Mouse (Mus musculus) natural killer cell, adult 2 months (primary cell): ENCODE results near the gene Dhx37.
A peak's percentile ranks its signal among the peaks of the same experiment; 100 is the strongest.
"Not testable (repeated sequence)": the region's sequence is repeated elsewhere in the genome, so short reads cannot be mapped to it uniquely, and the experiment has no call there.

Experiments
- DNase-seq, 2 experiments: peaks; one replicate each; pipeline ENCODE4 v3.0.0; 2022; ENCODE audit warnings: low spot score in 2 of 2

The Dhx37 gene

DNA sequence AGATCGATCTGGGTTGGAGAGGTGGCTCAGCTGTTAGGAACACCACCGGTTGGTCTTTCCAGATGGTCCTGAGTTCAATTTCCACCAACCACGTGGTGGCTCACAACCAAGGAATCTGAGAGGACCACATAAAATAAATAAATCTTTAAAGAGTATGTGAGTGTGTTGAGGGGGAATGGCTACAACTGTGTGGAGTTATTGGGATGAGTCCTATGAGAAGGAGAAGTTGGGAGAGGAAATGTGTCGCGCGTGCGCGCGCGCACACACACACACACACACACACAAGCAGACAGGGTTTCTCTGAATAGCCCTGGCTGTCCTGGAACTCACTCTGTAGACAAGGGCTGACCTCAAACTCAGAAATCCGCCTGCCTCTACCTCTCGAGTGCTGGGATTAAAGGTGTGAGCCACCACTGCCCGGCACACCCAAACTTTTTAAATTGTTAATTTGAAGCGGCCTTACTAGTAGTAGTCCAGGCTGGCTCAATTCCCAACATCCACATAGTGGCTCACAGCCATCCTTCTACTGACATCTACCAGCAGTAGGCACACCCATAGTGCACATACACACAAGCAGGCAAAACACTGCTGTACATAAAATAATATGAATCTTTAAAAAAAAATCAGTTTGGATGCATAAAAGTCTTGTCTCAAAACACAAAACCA lies 25.9 kb downstream of the Dhx37 start:
- DNase-seq, result no peak

DNA sequence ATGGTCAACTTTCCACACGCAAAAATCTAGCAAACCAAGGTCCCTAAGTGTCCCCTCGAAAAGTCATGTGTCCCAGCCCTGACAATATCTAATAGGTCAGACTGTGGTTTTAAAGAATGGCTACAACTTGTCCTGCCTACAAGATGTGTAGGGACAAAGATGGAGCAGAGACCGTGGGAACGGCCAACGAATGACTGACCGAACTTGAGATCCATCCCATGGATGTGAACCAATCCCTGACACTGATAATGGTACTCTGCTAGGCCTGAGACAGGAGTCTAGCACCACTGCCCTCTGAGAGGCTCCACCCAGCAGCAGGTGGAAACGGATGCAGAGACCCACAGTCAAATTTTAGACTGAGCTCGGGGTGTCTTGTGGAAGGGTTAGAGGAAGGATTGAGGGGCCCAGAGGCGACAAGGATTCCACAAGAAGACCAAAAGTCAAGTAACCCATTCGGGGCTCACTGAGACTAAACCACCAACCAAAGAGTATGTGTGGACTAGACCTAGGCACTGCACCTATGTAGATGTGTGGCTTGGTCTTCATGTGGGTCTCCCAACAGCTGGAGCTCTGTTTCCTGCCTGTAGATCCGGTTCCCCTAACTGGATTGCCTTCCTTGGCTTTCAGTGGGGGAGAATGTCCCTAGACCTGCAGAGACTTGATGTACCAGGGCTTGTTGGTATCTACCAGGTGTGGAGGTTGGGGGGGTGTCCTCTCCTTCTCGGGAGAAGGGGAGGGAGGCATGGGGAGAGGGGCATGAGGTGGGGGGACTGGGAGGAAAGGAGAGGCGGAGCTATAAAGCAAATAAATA lies 26.7 kb downstream of the Dhx37 start:
- no peak for DNase-seq

DNA sequence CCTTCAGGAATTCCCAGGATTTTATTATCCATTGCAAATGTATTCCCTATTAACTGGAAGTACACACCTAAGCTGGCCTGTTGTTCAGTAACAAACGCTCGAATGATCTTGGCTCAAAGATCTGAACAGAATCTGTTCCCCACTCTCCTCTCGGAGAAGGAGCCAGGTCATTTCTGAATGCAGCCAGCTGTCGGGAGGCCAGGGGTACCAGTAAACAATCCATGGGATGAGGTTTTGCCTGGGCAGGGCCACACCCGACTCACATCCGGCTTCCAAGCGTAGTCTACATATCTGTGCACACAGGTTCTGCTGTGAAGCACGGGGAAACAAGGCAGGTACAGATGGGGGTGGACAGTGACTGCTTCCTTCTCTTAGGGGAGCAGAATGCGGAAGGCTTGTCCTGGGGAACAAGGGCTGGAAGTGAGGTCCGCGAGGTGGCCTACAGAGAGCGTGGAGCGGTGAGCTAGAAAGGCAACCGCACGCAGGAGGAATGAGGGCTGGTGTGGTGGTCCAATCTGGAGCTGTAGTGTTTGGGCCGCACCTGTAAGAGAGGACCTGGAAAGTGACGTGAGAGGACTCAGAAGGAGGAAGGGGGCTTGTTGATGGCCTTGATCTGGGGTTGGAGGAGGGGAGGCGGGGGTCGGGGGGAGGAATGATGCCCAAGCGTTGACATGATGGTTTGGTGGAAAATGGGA lies 27.5 kb downstream of the Dhx37 start:
- DNase-seq, result peak in 1 of 2 experiments; percentile 52

DNA sequence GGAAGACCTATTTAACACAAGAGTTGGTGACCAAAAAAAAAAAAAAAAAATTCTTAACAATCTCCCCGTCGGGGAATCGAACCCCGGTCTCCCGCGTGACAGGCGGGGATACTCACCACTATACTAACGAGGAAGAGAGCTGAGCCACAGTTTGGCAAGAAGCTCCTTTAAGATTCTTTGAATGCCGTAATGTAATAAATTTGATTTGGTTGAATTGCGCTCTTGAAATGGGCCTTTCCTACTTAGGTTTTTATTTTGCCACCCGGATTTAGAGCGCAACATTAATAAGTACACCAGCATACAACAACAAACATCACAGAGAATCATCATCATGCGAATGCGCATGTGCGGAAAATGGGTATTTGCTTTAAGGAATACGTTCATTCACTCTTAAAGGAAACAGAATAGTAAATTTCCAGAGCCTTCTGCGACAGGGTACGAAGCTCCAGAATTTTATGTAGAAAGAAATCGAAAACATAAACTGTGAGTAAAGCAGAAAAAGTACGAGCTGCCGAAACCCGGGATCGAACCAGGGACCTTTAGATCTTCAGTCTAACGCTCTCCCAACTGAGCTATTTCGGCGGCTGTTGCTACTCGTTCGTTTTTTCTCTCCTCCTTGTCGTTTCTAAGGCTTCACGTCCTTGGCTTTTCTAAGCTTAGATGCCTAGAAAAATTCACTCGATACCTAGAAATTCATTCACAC lies 28.2 kb downstream of the Dhx37 start:
- DNase-seq, result peak; percentile 90

DNA sequence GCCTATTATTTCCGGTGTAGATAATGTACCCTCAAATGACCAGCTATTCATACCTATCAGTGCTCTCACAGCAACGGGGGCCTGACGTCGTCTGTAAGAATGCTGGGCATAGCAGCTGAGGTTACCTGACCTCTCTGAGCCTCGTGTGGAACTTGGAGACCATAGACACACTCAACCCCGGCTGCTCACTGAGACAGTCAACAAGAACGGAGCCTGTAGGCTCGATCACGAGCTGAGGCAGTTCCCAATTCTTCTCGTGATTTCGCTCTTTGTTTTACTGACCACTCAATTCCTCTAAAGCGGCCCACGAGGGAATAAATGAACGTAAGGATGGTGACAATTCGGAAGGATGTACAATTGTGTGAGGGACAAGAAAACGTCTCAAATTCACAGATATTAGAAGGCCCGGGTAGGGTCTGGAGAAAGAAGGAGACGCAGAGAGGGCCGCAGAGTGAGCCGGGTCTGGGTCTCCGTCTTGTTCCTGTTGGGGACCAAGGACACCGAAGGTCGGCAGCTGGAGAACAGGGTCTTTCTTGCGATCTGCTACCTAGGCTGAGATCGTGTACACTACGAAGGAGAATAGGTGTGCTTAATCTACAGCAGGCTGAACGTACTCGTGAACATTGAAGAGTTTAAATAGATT lies 28.9 kb downstream of the Dhx37 start:
- no peak for DNase-seq

DNA sequence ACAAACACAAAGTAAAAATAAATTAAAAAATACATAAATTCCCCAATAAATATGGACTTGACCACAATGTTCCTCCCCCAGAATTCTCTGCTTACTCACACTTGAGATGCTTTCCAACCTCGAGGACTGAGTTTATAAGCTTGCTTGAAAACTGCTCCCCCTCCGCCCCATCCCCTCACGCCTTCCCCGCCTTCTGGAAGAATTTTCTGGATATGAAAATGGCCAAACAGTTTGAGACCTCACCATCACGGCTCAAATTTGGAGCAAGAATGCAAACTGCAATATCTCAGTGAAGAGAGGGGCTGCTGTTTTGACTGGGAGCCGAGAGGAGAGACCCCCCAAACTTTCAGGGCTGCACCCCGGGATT lies 29.4 kb downstream of the Dhx37 start:
- DNase-seq, result no peak

DNA sequence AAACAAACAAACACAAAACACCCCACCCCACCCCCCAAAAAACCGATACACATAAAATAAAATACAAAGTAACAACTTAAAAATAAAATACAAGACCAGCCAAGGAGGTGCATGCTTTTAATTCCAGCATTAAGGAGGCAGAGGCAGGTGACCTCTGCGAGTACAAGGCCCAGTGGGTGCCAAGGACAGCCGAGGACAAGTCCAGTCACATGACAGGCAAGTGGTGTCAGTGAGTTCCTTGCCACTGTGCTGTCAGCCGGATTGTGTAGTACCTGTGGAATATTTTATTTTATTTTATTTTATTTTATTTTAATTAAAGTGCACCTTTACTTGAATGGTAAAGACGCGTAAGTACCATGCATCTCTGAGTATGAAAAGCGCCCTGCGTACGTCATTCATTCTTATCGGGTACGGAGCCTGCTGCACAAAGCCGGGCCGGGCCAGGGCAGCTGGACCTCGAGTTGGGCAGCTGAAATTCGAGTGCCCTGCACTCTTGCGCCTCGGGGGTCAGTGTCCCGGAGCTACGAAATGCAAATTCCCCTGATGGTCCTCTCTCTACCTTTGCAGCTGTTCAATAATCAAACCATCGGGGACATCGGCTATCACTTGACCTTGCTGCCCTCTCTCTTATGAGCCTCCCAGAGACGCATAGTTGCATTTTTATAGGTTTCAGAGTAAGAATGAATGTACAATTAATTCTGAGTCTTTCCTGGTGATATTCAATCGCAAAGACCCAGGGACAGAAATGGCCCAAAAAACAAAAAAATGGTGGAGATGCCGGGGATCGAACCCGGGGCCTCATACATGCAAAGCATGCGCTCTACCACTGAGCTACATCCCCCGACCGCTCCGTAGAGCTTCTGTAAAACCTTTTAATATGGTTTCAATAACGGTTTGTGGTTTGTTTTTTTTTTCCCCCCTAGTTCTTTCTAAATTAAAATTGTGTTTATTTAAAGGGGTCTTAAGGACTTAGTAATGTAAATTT lies 30.1 kb downstream of the Dhx37 start:
- DNase-seq, result peak; percentile 61 to 72

DNA sequence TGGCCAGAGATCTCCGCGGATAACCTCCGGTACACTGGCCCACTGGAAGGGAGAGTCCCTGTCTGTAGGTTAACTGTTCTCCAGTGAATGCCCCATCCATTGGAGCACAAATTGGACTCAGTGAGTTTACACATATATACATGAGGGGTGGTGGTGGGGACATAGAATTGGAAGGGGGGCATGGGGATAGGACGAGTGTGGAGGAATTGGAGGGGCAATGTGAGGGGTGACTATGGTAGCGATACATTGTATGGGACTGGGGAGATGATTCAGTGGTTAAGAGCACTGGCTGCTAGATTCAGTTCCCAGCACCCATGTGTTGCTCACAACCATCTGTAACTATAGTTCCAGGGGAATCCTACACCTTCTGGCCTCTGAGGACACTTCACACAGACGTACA lies 30.9 kb downstream of the Dhx37 start:
- DNase-seq, result no peak

DNA sequence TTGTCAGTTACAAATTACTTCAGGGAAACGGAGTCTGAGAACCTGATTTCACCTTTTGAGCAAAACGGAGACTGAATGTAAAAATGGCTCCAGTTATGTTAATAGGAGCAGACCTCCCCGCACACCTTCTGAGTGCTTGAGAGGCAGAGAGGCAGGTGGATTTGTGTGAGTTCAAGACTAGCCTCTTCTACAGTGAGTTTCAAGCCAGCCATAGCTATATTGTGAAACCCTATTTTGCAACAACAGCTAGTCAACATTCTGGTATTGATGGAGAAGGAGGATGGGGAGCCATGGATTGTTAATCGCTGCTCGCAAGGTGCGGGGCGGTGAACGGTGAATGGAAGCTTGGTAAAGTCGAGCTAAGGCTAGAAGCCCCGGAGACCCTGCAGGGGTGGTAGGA lies 31.4 kb downstream of the Dhx37 start:
- DNase-seq, result no peak

DNA sequence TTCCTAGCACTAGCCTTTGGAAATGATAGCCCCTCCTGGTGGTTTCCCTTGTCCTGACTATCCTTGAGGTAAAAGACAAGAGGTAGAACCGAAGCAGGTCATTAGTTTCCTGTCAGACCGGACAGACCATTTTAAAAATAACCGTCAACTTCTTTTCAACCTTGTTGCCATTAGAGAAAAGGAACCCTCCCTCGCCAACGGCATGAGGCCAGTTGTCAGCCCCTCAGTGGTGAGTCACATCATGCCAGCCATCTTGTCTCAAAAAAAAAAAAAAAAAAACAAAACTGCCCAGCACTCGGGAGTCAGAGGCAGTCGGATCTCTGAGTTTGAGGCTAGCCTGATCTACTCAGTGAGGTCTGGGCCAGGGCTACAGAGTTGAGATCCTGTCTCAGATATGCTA lies 33.0 kb downstream of the Dhx37 start:
- DNase-seq, result no peak

DNA sequence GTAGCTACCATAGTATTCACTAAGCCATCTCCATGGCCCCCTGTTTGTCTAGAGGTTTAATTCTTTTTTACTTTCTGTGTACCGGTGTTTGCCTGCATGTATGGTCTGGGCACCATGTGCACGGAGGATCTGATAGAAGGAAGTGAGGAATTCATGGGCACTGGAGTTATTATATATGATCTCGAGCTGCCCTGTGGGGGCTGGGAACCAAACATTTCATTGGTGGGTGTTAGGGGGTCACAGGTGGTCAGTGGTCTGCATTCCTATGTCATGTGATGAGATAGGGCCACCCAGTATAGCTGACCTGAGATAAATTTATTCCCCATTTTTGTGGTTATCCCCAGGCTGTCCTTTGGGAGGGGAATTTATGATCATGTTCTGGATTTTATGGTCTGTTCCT lies 38.9 kb downstream of the Dhx37 start:
- DNase-seq, result no peak

DNA sequence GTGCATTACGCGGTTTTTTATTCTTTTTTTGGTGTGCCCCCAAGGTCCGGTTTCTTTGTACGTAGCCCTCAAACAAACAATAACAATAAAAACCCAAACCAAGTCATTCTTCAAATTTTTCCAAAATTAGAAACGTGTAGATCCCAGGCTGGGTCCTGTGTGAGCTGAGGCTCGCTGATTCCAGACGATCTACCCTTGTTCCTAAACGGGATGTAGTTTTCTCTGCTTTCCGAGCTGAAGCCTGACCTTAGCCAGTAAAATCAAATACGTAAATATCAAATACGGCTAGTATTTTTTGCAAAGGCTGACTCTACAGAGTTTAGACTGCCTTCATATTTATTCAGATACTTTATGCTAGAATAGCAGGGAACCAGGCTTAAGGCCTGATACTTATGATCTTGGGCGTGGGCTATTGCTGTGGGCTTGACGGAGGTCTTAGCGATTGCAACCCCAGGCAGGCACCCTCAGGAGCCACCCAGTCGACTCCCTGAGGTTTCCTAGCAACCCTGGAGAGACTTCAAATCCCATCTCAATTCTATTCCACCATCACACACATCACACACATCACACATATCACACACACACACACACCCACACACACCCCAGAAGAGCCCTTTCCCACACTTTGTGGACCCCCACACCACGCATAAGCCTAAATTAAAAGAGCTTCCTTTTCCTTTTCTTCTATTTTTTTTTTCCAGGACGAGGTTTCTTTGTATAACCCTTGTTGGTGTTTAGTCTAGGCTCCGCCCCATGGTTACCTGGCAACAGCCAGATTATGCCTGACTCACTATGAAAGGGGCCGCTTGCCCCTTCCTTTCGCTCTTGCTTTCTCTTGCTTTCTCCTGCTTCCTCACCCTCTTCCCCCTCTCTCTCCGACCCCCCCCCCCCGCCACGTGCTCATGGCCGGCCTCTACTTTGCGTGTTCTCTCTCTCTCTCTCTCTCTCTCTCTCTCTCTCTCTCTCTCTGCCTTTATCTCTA lies 40.0 kb downstream of the Dhx37 start:
- peak; percentile 65 to 72 for DNase-seq

DNA sequence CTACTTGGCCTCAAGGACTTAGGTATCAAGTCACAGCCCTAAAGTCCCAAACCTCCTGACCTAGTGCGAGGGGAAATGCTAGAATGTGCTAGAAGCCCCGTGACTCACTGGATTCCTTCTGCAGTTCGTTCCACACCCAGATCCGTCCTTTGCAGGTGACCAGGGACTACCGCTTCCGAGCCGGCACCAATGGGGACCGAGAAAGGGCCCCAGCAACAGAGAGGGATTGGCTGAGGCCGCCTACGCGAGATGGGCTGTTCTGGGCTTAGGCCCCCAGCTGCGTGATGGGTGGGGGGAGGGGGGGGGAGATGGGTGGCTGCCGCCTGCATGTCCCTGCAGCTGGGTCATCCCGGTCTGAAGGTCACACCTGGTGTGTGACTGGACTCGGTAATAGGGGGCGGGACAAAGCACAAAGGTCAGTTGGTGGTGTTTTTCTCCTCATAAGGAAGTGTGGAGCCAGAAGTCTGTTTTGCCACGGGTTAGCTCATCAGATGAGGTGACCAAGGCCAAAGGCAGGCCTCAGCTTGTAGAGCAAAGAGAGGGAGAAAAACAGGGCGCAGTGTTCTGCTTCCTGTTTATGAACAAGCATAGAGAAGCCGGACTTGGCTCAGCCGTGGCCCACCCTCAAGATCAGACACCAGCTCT lies 40.8 kb downstream of the Dhx37 start:
- peak; percentile 92 to 93 for DNase-seq

DNA sequence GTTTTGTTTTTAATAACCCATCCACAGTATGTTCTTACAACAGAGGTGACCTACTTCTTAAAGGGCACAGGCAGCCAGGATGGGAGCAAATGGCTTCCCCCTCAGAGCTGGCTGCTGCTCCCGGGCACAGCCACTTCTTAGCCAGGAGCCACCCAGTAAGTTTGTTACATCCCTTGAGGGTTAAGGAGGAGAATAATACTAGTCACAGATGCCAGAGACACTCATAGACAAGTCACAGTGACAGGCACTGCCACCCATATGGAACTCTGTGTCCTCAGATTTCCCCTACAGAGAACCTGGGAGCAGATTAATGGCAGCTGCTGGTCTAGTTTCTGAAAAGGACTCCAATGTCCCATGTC lies 41.3 kb downstream of the Dhx37 start:
- DNase-seq, result no peak

DNA sequence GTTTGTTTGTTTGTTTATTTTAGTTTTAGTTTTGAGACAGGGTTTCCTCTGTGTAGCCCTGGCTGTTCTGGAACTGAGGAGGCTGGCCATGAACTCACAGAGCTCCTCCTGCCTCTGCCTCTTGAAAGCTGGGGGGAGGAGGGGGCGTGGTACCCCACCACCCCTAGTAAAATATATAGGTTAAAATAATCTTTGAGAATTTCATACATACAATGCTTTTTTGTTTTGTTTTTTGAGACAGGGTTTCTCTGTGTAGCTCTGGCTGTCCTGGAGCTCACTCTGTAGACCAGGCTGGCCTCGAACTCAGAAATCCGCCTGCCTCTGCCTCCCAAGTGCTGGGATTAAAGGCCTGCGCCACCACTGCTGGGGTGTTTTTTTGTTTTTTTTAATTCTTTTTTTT lies 41.7 kb downstream of the Dhx37 start:
- DNase-seq, result not testable (repeated sequence)

DNA sequence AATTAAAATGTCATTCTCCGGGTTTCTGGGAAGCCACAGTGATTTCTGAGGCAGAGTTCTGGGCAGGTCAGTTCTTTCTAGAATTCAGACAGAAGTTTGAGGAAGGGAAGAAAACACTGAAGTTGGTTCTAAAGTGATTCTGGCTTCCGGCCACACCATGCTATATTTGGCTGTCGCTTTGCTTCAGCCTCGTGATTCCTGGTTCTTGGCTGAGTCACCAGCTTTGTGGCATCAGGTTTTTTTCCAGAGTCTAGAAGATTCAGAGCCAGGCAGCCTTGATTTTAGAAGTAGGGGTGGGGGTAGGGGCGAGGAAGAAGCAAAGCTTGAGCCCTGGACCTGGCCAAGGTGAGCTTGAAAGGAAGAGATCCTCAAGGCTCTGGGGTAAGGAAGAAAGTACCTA lies 42.3 kb downstream of the Dhx37 start:
- peak in 1 of 2 experiments; percentile 60 for DNase-seq

DNA sequence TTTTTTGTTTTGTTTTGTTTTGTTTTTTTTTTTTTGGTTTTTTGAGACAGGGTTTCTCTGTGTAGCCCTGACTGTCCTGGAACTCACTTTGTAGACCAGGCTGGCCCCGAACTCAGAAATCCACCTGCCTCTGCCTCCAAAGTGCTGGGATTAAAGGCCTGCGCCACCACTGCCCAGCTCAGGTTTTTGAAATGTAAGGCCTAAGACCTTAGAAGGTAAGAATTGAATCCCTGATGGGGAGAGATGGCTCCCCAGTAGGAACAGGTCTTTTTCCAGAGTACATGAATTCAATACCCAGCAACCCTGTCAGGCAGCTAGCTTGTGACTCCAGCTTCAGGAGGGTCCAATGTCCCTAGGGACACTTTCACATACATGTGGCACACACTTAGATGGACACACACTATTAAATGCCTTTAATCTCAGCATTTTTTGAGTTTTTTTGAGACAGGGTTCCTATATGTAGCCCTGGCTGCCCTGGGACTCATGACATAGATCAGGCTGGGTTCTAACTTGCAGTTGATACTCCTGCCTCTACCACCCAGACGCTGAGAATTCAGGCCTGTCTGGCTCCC lies 42.9 kb downstream of the Dhx37 start:
- DNase-seq, result no peak
